Mouse (Mus musculus) urinary bladder, adult 2 months (tissue): ENCODE results near the gene Tceanc. TPM values are rescaled to one million over a fixed set of nuclear protein-coding genes. Genes with fewer than 3 reads are reported as not detected.

Source experiments
- DNase-seq: peaks from one replicate; pipeline ENCODE4 v3.0.0; 2022; ENCODE audit warnings: low spot score
- polyA plus RNA-seq: library from polyadenylated mRNA; depleted of rRNA; stranded (reverse); fragments of >200 nt; gene quantifications from 2 replicates; pipeline ENCODE4 v1.2.3, GENCODE M21; 2012; rRNA removed

Tceanc gene
- polyA plus RNA-seq, 1 experiment, result 2.6 TPM

DNA sequence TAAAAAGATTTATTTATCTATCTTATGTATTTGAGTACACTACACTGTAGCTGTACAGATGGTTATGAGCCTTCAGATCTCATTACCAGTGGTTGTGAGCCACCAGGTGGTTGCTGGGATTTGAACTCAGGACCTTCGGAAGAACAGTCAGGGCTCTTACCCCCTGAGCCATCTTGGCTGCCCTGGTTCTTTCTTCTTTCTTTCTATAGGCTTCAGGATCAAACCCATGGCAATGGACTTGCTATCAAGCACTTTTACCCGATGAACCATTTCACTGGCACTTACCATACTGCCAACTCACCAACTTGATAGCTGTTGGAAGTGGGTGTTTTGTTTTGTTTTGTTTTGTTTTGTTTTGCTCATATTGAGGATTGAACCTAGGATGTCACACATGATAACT is 23.3 kb downstream of the Tceanc start:
- no peak for DNase-seq

DNA sequence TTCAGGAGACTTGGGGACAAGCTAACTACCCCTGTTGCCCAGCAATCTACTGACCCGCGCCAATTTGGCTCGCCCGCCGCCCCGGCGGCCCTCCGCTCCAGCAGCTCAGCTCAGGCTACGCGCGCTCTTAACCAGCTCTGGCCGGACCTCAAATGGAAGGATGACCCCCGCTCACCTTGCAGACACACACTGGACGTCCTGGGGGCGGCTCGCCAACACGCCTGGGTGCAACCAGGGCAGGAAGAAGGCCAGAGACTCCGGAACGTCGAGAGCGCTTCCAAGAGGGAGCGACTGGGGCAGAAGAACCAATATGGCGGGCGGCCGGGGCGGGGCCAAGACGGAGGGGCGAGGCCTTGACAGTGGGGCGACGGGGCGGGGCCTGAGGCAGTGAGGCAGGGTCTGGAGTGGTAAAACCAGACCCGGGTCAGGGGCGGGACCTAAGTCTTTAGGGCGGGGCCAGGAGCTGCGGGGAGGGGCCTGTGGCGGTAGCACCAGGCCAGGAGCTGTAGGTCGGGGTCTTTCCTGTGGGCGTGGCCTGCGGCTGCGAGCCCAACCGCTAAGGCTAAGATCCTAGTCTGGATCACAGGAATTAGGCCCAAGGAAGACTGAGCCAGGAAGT is 38.9 kb downstream of the Tceanc start, which contains the start of gene Rab9:
Gene Rab9, minus strand, starts transcription at position 503 of the 619 bp plus-strand sequence.
- DNase-seq, result peak; percentile 71

DNA sequence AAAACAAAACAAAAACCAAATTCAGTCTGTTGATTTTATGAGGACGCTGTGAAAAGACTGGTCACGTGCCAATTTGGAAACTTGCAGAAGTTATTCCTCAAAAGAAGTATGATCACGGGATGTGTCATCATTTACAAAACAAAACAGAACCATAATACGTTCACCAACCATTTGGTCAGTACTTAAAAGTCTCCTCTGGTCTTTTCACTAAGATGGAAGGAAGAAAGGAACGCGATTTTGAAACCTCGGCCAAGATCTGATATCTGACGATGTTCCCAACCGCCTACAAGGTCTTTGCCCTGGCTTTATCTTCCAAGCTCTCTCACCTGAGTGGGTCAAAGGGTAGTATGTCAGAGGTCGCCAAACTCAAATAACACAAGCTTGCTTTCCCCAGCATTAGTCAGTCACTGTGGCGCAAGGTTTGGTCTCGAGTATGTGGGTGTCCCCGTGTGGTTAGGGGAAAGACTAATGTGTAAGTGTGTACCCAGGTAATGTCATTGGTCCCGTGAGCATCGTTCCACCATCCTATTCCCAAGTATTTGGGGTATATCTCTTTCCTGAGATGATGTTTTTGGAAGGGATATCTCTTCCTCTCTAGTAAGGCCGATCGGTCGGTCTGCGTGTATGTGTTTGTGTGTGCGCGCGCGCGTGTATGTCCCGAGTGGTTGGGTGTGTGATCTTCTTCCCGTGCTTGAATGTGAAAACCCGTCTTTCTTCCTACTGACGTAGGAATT is 39.6 kb downstream of the Tceanc start:
- no peak for DNase-seq

GRCm38 (mm10) chrX:166477393-166477792 is 41.0 kb downstream of the Tceanc start:
- no peak for DNase-seq

GRCm38 (mm10) chrX:166472612-166473011 is 45.8 kb downstream of the Tceanc start:
- no peak for DNase-seq

DNA sequence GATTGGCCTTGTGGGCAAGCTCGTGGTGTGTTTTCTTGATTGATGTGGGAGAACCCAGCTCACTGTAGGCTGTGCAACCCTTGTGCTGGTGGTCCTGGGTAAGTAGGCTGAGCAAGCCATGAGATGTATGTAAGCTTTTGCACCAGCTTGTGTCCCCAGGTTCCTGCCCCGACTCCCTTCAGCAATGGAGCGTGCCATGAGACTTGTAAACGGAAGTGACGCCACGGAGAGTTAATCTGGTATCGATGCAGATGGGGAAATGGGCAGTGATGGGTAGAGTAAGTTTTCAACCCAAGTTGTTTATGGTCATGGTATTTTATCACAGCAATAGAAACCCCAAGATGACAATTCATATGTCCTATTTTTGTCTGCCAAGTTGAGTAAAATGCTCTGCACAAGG is 50.0 kb downstream of the Tceanc start:
- DNase-seq, result no peak

DNA sequence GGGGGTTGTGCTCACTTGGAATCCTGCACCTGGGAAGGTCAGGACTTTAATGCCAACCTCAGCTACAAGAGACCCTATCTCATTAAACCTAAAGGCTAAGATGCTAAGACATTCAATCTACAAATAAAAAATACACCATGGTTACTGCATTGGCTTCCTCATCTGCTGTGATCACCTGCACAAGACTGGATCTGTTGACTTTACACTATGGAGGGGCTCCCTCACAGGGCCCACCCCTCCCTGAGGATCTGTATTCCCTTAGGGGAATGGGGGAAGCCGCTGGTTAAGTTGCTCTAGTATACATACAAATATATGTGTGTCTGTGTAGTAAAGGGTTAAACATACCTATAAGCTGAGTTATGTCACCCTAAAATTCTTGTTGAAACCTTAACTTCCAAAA is 62.8 kb downstream of the Tceanc start:
- no peak for DNase-seq

- no peak for DNase-seq
Measured at GRCm38 (mm10) chrX:166454331-166454730, 64.0 kb downstream of the Tceanc start.

DNA sequence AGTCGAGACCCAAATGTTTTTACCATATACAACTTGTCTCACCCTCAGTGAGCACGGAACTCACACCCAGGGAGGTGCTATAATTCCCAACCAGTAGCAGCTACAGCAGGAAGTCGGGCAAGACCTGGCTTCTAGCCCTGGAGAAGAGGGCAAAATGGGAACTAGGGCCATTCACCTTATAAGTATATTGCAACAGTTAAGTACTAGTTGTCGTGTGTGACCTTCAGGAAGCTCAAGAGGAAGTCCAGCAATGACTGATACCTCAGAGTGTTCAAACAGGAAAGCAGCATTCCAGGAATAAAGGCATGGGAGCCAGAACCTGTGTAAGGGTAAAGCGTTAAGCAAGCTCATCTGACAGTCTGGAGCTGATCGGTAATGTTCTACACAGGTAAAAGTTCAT is 64.8 kb downstream of the Tceanc start:
- no peak for DNase-seq

Other genes with a start within 250 kb of the Tceanc start
- gene Trappc2, start 78.0 kb downstream of the Tceanc start, polyA plus RNA-seq, result 16.4 and 18.1 TPM in 2 replicates
- 5.0 and 5.1 TPM in 2 replicates for gene Ofd1, start 77.9 kb downstream of the Tceanc start, polyA plus RNA-seq
- gene Rab9, start 38.7 kb downstream of the Tceanc start, polyA plus RNA-seq, result 38.6 and 41.5 TPM in 2 replicates
- gene Egfl6, start 67.2 kb upstream of the Tceanc start, polyA plus RNA-seq, result 2.8 and 3.2 TPM in 2 replicates